Mouse (Mus musculus): ENCODE measurements around the gene Lrig1.

Lrig1 gene

GRCm38 (mm10) chr6:94724612-94725011, 24.7 kb upstream of the Lrig1 start:
- Histone ChIP-seq H3K4me1 (replicated peaks; ENCODE audit: low read depth, low read length) (peaks cover 6% of the 10 kb centered on the region), H3K36me3 (ENCODE audit: insufficient read depth, low read length) (no peaks in the 10 kb centered on the region), H3K27me3 (ENCODE audit: insufficient read depth, low read length) (peaks cover 8% of the 10 kb centered on the region), H3K4me3 (replicated peaks; ENCODE audit: low read length) (no peak overlapping the region), H3K9me3 (ENCODE audit: low read length) (no peaks in the 10 kb centered on the region)
- TF ChIP-seq NANOG (IDR thresholded peaks at IDR 0.05; ENCODE audit: borderline replicate concordance, low read length) (no peak), CTCF (conservative IDR thresholded peaks at IDR 0.05; ENCODE audit: low read length) (no peak)

- no peak for TF ChIP-seq NANOG (IDR thresholded peaks at IDR 0.05; ENCODE audit: borderline replicate concordance, low read length)
- TF ChIP-seq POU5F1 (IDR thresholded peaks at IDR 0.05; ENCODE audit: borderline replicate concordance, low read length) = no peak
- TF ChIP-seq CTCF (conservative IDR thresholded peaks at IDR 0.05; ENCODE audit: low read length) = no peak
- Histone ChIP-seq H3K36me3 (ENCODE audit: insufficient read depth, low read length) (no peaks in the 10 kb centered on the region), H3K9me3 (ENCODE audit: low read length) (no peaks in the 10 kb centered on the region), H3K4me1 (replicated peaks; ENCODE audit: low read depth, low read length) (peaks cover 20% of the 10 kb centered on the region), H3K4me3 (replicated peaks; ENCODE audit: low read length) (no peak overlapping the region), H3K27me3 (ENCODE audit: insufficient read depth, low read length) (no peaks in the 10 kb centered on the region)
These were observed 18.8 kb upstream of the Lrig1 start for GRCm38 (mm10) chr6:94718607-94719346.

GRCm38 (mm10) chr6:94717705-94718489, 17.9 kb upstream of the Lrig1 start:
- H3K4me1 ChIP-seq (replicated peaks; ENCODE audit: low read depth, low read length) = peaks cover 20% of the 10 kb centered on the region
- no peak for TF ChIP-seq NANOG (IDR thresholded peaks at IDR 0.05; ENCODE audit: borderline replicate concordance, low read length)
- TF ChIP-seq CTCF (conservative IDR thresholded peaks at IDR 0.05; ENCODE audit: low read length) = no peak
- TF ChIP-seq POU5F1 (IDR thresholded peaks at IDR 0.05; ENCODE audit: borderline replicate concordance, low read length) = no peak
- no peaks in the 10 kb centered on the region for H3K36me3 ChIP-seq (ENCODE audit: insufficient read depth, low read length)
- H3K9me3 ChIP-seq (ENCODE audit: low read length) = no peaks in the 10 kb centered on the region
- H3K4me3 ChIP-seq (replicated peaks; ENCODE audit: low read length) = no peak overlapping the region
- no peaks in the 10 kb centered on the region for H3K27me3 ChIP-seq (ENCODE audit: insufficient read depth, low read length)

GRCm38 (mm10) chr6:94715645-94715940, 15.6 kb upstream of the Lrig1 start:
- Histone ChIP-seq H3K27me3 (ENCODE audit: insufficient read depth, low read length) (no peaks in the 10 kb centered on the region), H3K9me3 (ENCODE audit: low read length) (no peaks in the 10 kb centered on the region), H3K36me3 (ENCODE audit: insufficient read depth, low read length) (no peaks in the 10 kb centered on the region), H3K4me3 (replicated peaks; ENCODE audit: low read length) (no peak overlapping the region), H3K4me1 (replicated peaks; ENCODE audit: low read depth, low read length) (peaks cover 20% of the 10 kb centered on the region)
- TF ChIP-seq CTCF (conservative IDR thresholded peaks at IDR 0.05; ENCODE audit: low read length) (no peak), NANOG (IDR thresholded peaks at IDR 0.05; ENCODE audit: borderline replicate concordance, low read length) (no peak), POU5F1 (IDR thresholded peaks at IDR 0.05; ENCODE audit: borderline replicate concordance, low read length) (no peak)

GRCm38 (mm10) chr6:94714815-94715644, 15.1 kb upstream of the Lrig1 start:
- Histone ChIP-seq H3K36me3 (ENCODE audit: insufficient read depth, low read length) (no peaks in the 10 kb centered on the region), H3K9me3 (ENCODE audit: low read length) (no peaks in the 10 kb centered on the region)

GRCm38 (mm10) chr6:94709832-94710231, 9.9 kb upstream of the Lrig1 start:
- Histone ChIP-seq H3K4me3 (replicated peaks; ENCODE audit: low read length) (no peak overlapping the region), H3K27me3 (ENCODE audit: insufficient read depth, low read length) (no peaks in the 10 kb centered on the region), H3K9me3 (ENCODE audit: low read length) (no peaks in the 10 kb centered on the region), H3K4me1 (replicated peaks; ENCODE audit: low read depth, low read length) (no peaks in the 10 kb centered on the region), H3K36me3 (ENCODE audit: insufficient read depth, low read length) (no peaks in the 10 kb centered on the region)
- TF ChIP-seq NANOG (IDR thresholded peaks at IDR 0.05; ENCODE audit: borderline replicate concordance, low read length) = no peak
- no peak for TF ChIP-seq CTCF (conservative IDR thresholded peaks at IDR 0.05; ENCODE audit: low read length)
- no peak for TF ChIP-seq POU5F1 (IDR thresholded peaks at IDR 0.05; ENCODE audit: borderline replicate concordance, low read length)

More at GRCm38 (mm10) chr6:94714815-94715644, 15.1 kb upstream of the Lrig1 start:
- Histone ChIP-seq H3K4me3 (replicated peaks; ENCODE audit: low read length) (no peak overlapping the region), H3K4me1 (replicated peaks; ENCODE audit: low read depth, low read length) (peaks cover 20% of the 10 kb centered on the region), H3K27me3 (ENCODE audit: insufficient read depth, low read length) (no peaks in the 10 kb centered on the region)
- TF ChIP-seq NANOG (IDR thresholded peaks at IDR 0.05; ENCODE audit: borderline replicate concordance, low read length) = no peak
- no peak for TF ChIP-seq CTCF (conservative IDR thresholded peaks at IDR 0.05; ENCODE audit: low read length)

DNA sequence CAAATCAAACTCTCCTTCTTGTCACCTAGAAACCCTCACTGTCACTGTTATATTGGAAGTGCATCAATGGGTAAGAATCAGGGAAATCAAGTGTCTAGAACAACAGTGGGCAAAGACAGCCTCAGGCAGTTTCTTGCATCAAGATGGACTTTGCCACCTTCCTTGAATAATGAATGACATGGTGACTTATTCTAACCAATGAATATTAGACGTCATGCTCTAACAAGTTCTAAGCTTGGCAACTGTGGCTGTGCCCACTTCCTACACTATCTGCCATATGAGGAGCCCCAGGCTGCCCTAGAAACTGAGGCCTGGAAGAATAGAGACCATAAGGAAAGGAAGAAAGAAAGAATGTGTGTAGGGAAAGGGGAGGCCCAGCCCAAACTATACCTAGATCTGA, 9.2 kb upstream of the Lrig1 start:
- TF ChIP-seq POU5F1 (IDR thresholded peaks at IDR 0.05; ENCODE audit: borderline replicate concordance, low read length) (no peak), CTCF (conservative IDR thresholded peaks at IDR 0.05; ENCODE audit: low read length) (no peak)
- Histone ChIP-seq H3K4me3 (replicated peaks; ENCODE audit: low read length) (no peak overlapping the region), H3K27me3 (ENCODE audit: insufficient read depth, low read length) (peaks cover 3% of the 10 kb centered on the region; the same call in 1 of the 2 replicates), H3K4me1 (replicated peaks; ENCODE audit: low read depth, low read length) (no peaks in the 10 kb centered on the region), H3K36me3 (ENCODE audit: insufficient read depth, low read length) (no peaks in the 10 kb centered on the region), H3K9me3 (ENCODE audit: low read length) (no peaks in the 10 kb centered on the region)

GRCm38 (mm10) chr6:94707254-94707653, 7.3 kb upstream of the Lrig1 start:
- no peaks in the 10 kb centered on the region for H3K9me3 ChIP-seq (ENCODE audit: low read length)
- no peaks in the 10 kb centered on the region for H3K36me3 ChIP-seq (ENCODE audit: insufficient read depth, low read length)
- no peak overlapping the region for H3K4me3 ChIP-seq (replicated peaks; ENCODE audit: low read length)
- no peaks in the 10 kb centered on the region for H3K4me1 ChIP-seq (replicated peaks; ENCODE audit: low read depth, low read length)
- TF ChIP-seq NANOG (IDR thresholded peaks at IDR 0.05; ENCODE audit: borderline replicate concordance, low read length) (no peak), CTCF (conservative IDR thresholded peaks at IDR 0.05; ENCODE audit: low read length) (no peak), POU5F1 (IDR thresholded peaks at IDR 0.05; ENCODE audit: borderline replicate concordance, low read length) (no peak)
- H3K27me3 ChIP-seq (ENCODE audit: insufficient read depth, low read length) = peaks cover 12% of the 10 kb centered on the region
